Mouse (Mus musculus) left cerebral cortex, adult 2 months (tissue): ENCODE data around the gene Umodl1. TPM values are rescaled to one million over a fixed set of nuclear protein-coding genes. Genes with fewer than 3 reads are reported as not detected.

Experiments used
- DNase-seq, 2 experiments: peaks; one replicate each; pipeline ENCODE4 v3.0.0; 2021 to 2022; ENCODE audit warnings: low spot score in 2 of 2, mixed read lengths in 1 of 2; ENCODE audit errors: extremely low spot score in 1 of 2
- H3K27ac ChIP-seq: fragments of 200-600 bp; 2 replicates; pipeline ENCODE4 v1.8.1; 2022
- H3K4me3 ChIP-seq: fragments of 200-600 bp; 2 replicates; pipeline ENCODE4 v1.8.1; 2022
- CTCF ChIP-seq: fragments of 200-600 bp; IDR thresholded peaks from 2 replicates; pipeline ENCODE4 v1.8.1; 2022; ENCODE audit warnings: antibody characterized with exemption, mild to moderate bottlenecking, moderate library complexity
- intact Hi-C: fragments of 180-260 bp; cut with DNase I; formaldehyde crosslinking; loops from one replicate; pipeline ENCODE4 v1.15.1; 2025
- long read RNA-seq, 2 experiments: library from polyadenylated mRNA; stranded (forward); transcript quantifications; one replicate each; pipeline ENCODE4 v2.0.0; 2021; ENCODE audit warnings: borderline mapping rate in 2 of 2
- total RNA-seq, 2 experiments: library from RNA; stranded (reverse); gene quantifications; 2 replicates each; pipeline ENCODE4 v1.2.3; 2021

Gene Umodl1
- total RNA-seq, result under 1 TPM; 0.14 to 0.16 TPM
- long read RNA-seq, experiment 1, result 0 reads
- long read RNA-seq, experiment 2, partial matches to known transcripts, result 0 of 1 reads
- long read RNA-seq, experiment 2, other reads (novel, unspliced or antisense), result 1 of 1 reads

GRCm38 (mm10) chr17:30954340-30954739 lies at the start of gene Umodl1:
Gene Umodl1, plus strand, starts transcription at chr17:30954640.
- TF ChIP-seq CTCF, result no peak
- Histone ChIP-seq H3K27ac (no peak within 1 kb of the TSS), H3K4me3 (no peak within 1 kb of the TSS)
- intact Hi-C loops, result no loop called here
- no peak for DNase-seq

GRCm38 (mm10) chr17:30907577-30907976 lies 46.9 kb upstream of the Umodl1 start:
- Histone ChIP-seq H3K4me3 (no peak overlapping the region), H3K27ac (no peak overlapping the region)
- intact Hi-C loops, result no loop called here
- no peak for DNase-seq
- TF ChIP-seq CTCF, result no peak

- no peak for DNase-seq
- TF ChIP-seq CTCF, result no peak
- H3K4me3 ChIP-seq, result no peak overlapping the region
- intact Hi-C loops, result no loop called here
- H3K27ac ChIP-seq, result no peak overlapping the region
Measured at GRCm38 (mm10) chr17:30910866-30911731, 43.3 kb upstream of the Umodl1 start.

- DNase-seq, result no peak
- intact Hi-C loops, result no loop called here
- no peak for TF ChIP-seq CTCF
- Histone ChIP-seq H3K27ac (no peak overlapping the region), H3K4me3 (no peak overlapping the region)
Measured at GRCm38 (mm10) chr17:30911732-30912088, 42.7 kb upstream of the Umodl1 start.

- Histone ChIP-seq H3K4me3 (no peak overlapping the region), H3K27ac (no peak overlapping the region)
- intact Hi-C loops, result no loop called here
- TF ChIP-seq CTCF, result no peak
- no peak for DNase-seq
Measured at GRCm38 (mm10) chr17:30912536-30912935, 41.9 kb upstream of the Umodl1 start.

- intact Hi-C loops, result no loop called here
- no peak overlapping the region for H3K4me3 ChIP-seq
- no peak overlapping the region for H3K27ac ChIP-seq
- DNase-seq, result no peak
- TF ChIP-seq CTCF, result no peak
Measured at GRCm38 (mm10) chr17:30914264-30914663, 40.2 kb upstream of the Umodl1 start.

GRCm38 (mm10) chr17:30923566-30923965 lies 30.9 kb upstream of the Umodl1 start:
- intact Hi-C loops, result no loop called here
- H3K27ac ChIP-seq, result no peak overlapping the region
- no peak; the same call in none of the 2 replicates for TF ChIP-seq CTCF
- no peak for DNase-seq
- H3K4me3 ChIP-seq, result no peak overlapping the region

- TF ChIP-seq CTCF, result no peak
- no peak for DNase-seq
- Histone ChIP-seq H3K27ac (no peak overlapping the region), H3K4me3 (no peak overlapping the region)
- intact Hi-C loops, result no loop called here
Measured at GRCm38 (mm10) chr17:30930827-30931226, 23.6 kb upstream of the Umodl1 start.

- no peak for TF ChIP-seq CTCF
- no peak for DNase-seq
- intact Hi-C loops, result no loop called here
Measured at GRCm38 (mm10) chr17:30932836-30933235, 21.6 kb upstream of the Umodl1 start.

GRCm38 (mm10) chr17:30935301-30935700 lies 19.1 kb upstream of the Umodl1 start:
- no peak for DNase-seq
- no peak for TF ChIP-seq CTCF
- no peak overlapping the region for H3K4me3 ChIP-seq
- no peak overlapping the region for H3K27ac ChIP-seq
- intact Hi-C loops, result no loop called here

More at GRCm38 (mm10) chr17:30932836-30933235, 21.6 kb upstream of the Umodl1 start:
- H3K4me3 ChIP-seq, result no peak overlapping the region
- no peak overlapping the region for H3K27ac ChIP-seq

GRCm38 (mm10) chr17:30938554-30938953 lies 15.9 kb upstream of the Umodl1 start:
- intact Hi-C loops, result no loop called here
- no peak for DNase-seq
- Histone ChIP-seq H3K27ac (no peak overlapping the region), H3K4me3 (no peak overlapping the region)
- no peak for TF ChIP-seq CTCF

GRCm38 (mm10) chr17:30948382-30948781 lies 6.1 kb upstream of the Umodl1 start:
- Histone ChIP-seq H3K4me3 (no peak overlapping the region), H3K27ac (no peak overlapping the region)
- DNase-seq, result no peak
- TF ChIP-seq CTCF, result no peak
- intact Hi-C loops, result no loop called here

GRCm38 (mm10) chr17:30950780-30951179 lies 3.7 kb upstream of the Umodl1 start:
- intact Hi-C loops, result loop anchor here (1.0 to 2.0 kb wide), 3 partner anchors 133 to 214 kb away; no protein-coding TSS in a partner anchor
- no peak overlapping the region for H3K27ac ChIP-seq
- no peak overlapping the region for H3K4me3 ChIP-seq
- DNase-seq, result peak; percentile 62 to 76
- TF ChIP-seq CTCF, result peak; percentile 86
